Mouse (Mus musculus) bone marrow, adult 2 months (tissue): ENCODE results near the gene Nmnat3. TPM values are rescaled to one million over a fixed set of nuclear protein-coding genes. Genes with fewer than 3 reads are reported as not detected.

Experiments
- H3K27ac ChIP-seq: fragments of 200-500 bp; 2 replicates; pipeline ENCODE4 v1.5.1; 2012; ENCODE audit warnings: low read depth, mild to moderate bottlenecking, control low read depth, inconsistent platforms, low read length; ENCODE audit not compliant: control insufficient read depth, poor library complexity, insufficient read depth
- H3K4me1 ChIP-seq: fragments of 200-500 bp; 2 replicates; pipeline ENCODE4 v1.6.1; 2011; ENCODE audit warnings: low read length; ENCODE audit not compliant: control insufficient read depth, insufficient read depth
- H3K4me3 ChIP-seq: fragments of 200-500 bp; replicated peaks from 2 replicates; pipeline ENCODE3; 2011; ENCODE audit warnings: mild to moderate bottlenecking, low read depth, low read length, control low read depth; ENCODE audit not compliant: control insufficient read depth
- CTCF ChIP-seq: fragments of 200-500 bp; IDR thresholded peaks from 2 replicates; pipeline ENCODE4 v1.5.1; 2011; ENCODE audit warnings: low read length, control low read depth; ENCODE audit not compliant: control insufficient read depth, insufficient read depth
- POLR2A ChIP-seq: fragments of 200-500 bp; IDR thresholded peaks from 2 replicates; pipeline ENCODE4 v1.6.1; 2011; ENCODE audit warnings: low read depth, mild to moderate bottlenecking, control low read depth, low read length, borderline replicate concordance; ENCODE audit not compliant: control insufficient read depth
- WGBS: fragments of 180-500 bp; shearing (Covaris S2); methylation state at CpG from one replicate; pipeline ENCODE4 v1.1.7; 2018; 5-methylcytosine and 5-hydroxymethylcytosine counted together
- polyA plus RNA-seq: library from polyadenylated mRNA; stranded (reverse); fragments of >200 nt; gene quantifications from 2 replicates; pipeline ENCODE4 v1.2.4, GENCODE M21; 2011; ENCODE audit warnings: low replicate concordance; ENCODE audit not compliant: missing spikeins, insufficient read depth, insufficient read length

Gene Nmnat3
- polyA plus RNA-seq, 1 experiment = 18.9 TPM

DNA sequence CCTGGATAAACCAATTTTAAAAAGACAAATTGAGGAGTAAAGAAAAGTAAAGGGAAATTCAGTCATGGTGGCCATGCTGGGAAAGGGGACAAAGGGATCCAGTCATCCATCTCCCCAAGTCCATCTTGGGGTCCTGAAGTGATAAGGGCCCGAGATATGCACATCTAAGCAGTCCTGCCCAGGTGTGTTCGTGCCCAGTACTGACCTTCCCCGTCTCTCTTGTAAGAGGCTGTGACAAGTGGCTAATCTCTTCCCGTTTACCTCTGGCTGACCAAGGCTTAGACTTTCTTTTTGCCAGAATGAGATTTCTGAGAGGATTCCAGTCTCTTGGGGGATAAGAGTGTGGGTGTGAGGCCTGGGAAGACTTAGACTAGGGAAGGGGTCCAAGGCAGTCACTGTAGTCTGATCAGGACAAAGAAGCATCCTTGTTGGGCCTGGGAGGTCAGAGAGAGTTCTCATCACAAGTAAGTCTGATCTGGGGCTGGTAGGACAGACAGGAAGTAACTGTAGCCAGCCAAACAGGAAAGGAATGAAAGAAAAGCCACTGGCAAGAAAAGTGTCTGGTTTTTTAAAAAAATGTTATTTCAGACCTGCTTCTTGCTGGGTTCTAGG is 140.8 kb downstream of the Nmnat3 start:
- Histone ChIP-seq H3K4me3 (no peak overlapping the region), H3K4me1 (no peaks in the 10 kb centered on the region; the same call in 1 of the 2 replicates), H3K27ac (no peak overlapping the region)
- no peak for TF ChIP-seq CTCF
- TF ChIP-seq POLR2A = no peak
- WGBS = 66% methylated on average over 4 of the region's 4 CpGs

DNA sequence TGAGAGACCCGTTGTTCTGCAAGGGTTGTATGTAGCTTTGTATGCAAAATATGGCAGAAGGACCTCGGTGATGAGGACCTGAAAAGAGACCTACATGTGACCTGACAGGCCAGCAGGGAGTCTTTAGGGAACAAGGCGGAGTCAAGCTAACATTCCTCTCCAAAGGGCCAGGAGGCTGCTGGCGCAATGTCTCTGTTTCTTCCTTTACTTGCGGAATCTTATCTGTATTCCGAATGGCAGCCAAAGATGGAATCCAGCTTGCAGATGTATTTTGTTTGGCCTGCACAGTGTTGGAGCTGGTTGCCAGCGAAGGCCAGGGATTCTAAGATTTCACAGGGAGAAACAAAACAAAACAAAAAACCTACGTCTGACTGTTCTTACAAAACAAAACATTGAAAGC is 141.5 kb downstream of the Nmnat3 start:
- no peak overlapping the region for H3K4me3 ChIP-seq
- no peak overlapping the region for H3K27ac ChIP-seq
- 76% methylated on average over 8 of the region's 8 CpGs for WGBS
- no peaks in the 10 kb centered on the region; the same call in 1 of the 2 replicates for H3K4me1 ChIP-seq
- TF ChIP-seq CTCF (no peak), POLR2A (no peak)

DNA sequence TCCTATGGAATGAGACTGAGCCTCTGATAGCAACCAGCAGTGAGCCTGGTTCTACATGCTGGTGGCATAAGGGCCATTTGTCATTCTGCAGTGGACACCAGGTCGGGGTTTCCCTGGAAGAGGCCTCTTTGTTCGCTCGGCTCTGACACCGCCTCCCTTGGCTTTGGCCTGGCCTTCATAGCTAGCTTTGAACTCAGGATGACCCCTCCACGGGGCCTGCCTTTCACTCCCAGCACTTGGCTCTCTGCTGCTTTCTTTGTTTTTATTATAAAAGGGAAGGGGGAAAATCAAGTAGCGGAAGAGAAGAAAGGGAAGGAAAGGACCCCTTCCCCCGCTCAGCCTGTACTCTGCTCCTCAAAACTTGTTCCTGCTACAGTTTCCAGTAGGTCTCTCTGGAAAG is 142.6 kb downstream of the Nmnat3 start:
- no peak for TF ChIP-seq POLR2A
- no peak for TF ChIP-seq CTCF
- no peaks in the 10 kb centered on the region; the same call in 1 of the 2 replicates for H3K4me1 ChIP-seq

DNA sequence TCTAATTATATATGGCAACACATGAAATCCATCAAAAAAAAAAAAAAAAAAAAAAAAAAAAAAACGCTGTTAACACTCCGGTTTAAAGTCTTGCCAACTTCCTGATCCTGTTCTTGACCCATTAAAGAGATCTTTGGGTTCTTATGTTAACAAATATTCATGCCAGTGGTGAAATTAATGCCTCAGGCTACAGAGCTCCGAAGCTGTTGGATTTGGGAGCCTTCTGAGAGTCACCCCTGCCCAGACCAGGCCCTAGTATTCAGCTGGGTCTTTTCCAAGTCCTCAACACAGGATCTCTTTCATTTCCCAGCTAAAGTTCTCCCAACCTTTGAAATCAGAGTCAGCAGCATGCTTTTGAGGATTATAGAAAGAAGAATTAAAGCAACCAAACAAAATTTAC is 143.3 kb downstream of the Nmnat3 start:
- TF ChIP-seq CTCF = no peak
- TF ChIP-seq POLR2A = no peak
- no peaks in the 10 kb centered on the region for H3K4me1 ChIP-seq
- H3K4me3 ChIP-seq = no peak overlapping the region
- no peak overlapping the region for H3K27ac ChIP-seq
- 50% methylated on average over 3 of the region's 3 CpGs for WGBS

More for the DNA sequence above, 142.6 kb downstream of the Nmnat3 start:
- H3K27ac ChIP-seq = no peak overlapping the region
- no peak overlapping the region for H3K4me3 ChIP-seq
- WGBS = 57% methylated on average over 7 of the region's 7 CpGs

DNA sequence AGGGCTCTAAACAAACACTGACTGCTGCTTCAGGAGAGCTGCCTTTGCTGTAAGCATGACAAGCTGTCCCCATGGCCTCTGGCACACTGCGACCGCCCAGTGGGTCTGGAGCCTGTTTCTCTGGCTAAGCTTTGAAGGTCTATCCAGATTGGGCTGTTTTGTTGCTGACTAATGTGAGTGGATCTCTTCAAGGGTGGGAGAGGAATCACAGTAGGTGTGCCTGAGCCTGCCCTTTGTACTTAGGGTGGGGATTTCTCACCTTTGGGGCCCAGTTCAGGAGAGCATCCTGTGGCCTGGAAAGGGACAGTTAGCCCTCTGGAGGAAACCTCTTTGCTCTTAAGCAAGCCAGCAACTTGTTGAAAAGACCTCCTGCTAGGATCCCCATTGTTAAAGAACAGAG is 145.8 kb downstream of the Nmnat3 start:
- no peak overlapping the region for H3K27ac ChIP-seq
- no peak for TF ChIP-seq POLR2A
- TF ChIP-seq CTCF = no peak
- 92% methylated on average over 2 of the region's 2 CpGs for WGBS
- no peaks in the 10 kb centered on the region for H3K4me1 ChIP-seq
- no peak overlapping the region for H3K4me3 ChIP-seq

GRCm38 (mm10) chr9:98433956-98434588 is 146.8 kb downstream of the Nmnat3 start:
- TF ChIP-seq CTCF = no peak
- no peak for TF ChIP-seq POLR2A
- WGBS = 61% methylated on average over 4 of the region's 4 CpGs
- H3K27ac ChIP-seq = no peak overlapping the region
- H3K4me1 ChIP-seq = no peaks in the 10 kb centered on the region
- H3K4me3 ChIP-seq = no peak overlapping the region

- TF ChIP-seq POLR2A (no peak), CTCF (no peak)
- Histone ChIP-seq H3K4me1 (no peaks in the 10 kb centered on the region), H3K4me3 (no peak overlapping the region), H3K27ac (no peak overlapping the region)
- WGBS = 80% methylated on average over 4 of the region's 4 CpGs
These were observed 150.6 kb downstream of the Nmnat3 start for GRCm38 (mm10) chr9:98437819-98438218.

DNA sequence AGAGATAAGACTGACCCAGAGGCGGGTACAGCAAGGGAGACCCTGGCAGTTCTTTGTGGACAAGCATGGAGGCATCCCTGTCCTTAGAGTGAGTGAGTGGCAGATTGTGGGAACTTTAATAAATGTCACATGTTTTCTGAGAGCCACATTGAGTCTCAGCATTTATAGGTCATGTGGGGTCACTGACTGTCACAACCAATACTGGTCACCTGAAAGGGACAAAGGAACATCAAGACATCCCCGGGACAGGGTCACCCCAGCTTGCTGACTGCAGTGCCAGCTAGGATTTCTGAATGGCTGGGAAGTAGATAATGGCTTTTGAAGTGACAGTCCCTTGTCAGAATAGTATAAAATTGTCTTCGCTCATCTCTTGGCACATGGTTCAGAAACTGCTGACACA is 151.9 kb downstream of the Nmnat3 start:
- TF ChIP-seq CTCF (no peak), POLR2A (no peak)
- Histone ChIP-seq H3K4me1 (no peaks in the 10 kb centered on the region), H3K4me3 (no peak overlapping the region), H3K27ac (no peak overlapping the region)
- WGBS = 74% methylated on average over 3 of the region's 3 CpGs
